Mouse (Mus musculus) cerebellum, adult 18-20 months (tissue): ENCODE measurements at regions not wholly inside any gene's neighbourhood (a gene's known extent, or its start where the extent isn't known, plus 50 kb on each side); places are given as distances from the start of the nearest gene placed in this dataset.

Experiments
- DNase-seq, 2 experiments: peaks; one replicate each; pipeline ENCODE4 v3.0.0; 2021

DNA sequence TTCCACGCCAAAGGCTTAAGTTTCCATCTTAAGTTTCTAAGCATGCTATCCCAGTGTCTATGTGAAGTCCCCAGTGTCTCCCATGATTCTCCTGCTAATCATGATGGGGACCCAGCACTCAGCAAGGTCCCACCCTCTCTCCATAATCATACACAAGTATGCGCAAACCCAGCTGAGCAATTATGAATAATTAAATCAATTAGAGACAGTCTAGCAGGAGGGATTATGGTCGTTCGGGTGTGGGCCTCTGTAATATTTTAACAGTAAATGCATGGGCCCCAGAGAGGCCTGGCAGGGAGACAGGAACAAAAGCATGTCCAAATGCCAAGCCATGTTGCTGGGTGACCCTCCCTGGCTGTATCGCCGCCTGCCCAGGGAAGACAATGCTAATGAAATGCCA is 73.1 kb upstream of the Msx1 start:
- DNase-seq, result no peak

DNA sequence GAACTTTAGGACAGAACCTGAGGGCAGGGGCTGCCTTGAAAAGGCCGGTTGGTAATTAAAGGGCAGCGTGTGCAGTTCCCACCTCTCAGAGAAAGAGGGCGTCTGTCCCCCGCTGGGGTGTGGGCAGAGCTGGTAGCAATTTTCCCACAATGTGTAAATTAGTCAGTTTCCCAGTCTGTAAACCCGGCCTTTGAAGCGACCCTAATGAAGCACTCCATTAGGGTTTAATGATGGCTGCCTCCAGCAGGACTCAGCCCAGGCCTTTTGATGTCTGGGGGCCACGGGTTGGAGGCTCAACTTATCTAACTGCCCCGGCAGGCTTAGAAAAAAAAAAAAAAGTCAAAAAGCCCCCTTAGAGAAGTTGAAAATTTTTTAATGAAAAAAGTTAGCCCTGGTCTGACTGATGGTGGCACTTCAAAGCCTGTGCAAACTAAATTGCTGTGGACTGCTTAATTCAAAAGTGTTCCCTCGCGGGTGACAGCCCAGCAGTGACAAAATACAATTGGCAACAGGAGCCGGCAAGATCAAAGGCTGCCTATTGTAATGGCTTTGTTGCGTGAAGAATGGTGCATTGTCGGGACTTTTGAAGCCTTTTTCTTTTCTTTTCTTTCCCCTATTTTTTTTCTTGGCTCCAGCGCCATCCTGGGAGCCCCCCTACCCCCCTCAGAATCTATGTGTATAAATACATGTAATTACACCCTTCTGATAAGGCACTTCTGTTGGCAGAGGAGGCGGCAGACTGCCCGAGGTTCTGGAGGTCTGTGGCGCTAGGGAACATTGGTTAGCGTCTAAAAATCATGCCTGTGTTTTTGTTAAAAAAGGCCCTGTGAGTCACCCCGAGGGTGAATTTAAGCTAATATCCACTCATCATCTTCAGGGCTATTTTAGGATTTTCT is 71.3 kb upstream of the Msx1 start:
- DNase-seq, result no peak

DNA sequence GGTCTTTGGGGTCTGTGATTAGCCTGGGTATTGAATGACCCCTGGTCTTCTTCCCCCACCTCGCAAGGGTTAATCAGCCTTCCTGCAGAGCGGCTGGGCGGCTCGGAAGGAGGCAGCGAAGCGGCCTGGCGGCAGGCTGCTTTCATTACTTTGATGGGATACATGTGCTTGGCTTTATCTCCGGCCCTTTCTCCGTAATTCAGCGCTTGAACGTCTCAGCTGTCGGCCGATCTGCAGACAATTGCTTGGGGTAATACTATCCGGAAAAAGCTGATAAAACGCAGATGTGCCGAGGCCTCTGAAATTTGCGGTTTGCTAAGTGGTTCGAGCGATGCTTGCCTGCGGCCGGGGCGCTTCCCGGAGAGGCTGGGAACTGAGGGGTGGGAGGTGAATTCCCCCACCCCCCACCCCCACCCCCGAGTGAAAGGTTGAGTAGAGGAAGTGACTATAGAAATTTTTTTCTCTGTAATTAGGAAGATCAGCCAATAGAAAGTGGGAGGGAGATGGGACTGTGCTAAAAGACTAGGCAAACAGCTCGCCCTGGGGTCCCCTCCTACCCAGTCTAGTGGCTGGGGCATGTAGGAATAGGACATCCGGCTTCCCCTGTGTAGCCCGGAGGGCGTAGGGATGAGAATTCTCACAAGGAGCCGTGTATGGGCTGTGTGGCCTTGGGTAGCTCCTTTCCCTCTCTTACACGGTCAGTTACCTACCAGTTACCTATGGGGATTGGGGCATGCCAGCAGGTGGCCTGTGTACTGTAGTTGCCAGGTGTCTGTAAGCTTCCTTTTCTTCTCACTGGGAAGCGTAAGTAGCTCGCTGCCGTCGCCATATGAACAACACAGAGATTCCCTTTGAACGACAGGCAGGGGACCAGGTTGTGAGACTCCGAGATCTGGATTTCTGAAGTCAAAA is 69.5 kb upstream of the Msx1 start:
- DNase-seq, result no peak

DNA sequence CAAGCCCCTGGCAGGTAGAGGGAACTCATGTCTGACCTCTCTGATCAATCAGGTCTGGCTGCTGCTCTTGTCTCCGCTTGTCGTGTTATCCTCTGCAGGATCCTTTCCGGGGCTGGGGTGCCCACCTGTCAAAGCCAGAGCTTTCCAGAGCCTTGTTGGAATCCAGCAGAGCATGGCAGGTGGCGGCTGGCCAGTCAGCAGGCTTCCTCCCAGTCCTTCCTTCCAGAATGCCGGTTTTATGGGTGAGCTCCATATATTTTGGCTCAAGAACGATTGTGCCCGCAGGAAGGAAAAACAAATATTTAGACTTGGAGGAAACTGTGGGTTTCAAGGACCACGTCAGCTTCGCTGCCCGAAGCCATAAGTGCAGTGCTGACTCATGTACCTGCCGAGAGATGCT is 66.3 kb upstream of the Msx1 start:
- DNase-seq, result peak; percentile 16 to 18

DNA sequence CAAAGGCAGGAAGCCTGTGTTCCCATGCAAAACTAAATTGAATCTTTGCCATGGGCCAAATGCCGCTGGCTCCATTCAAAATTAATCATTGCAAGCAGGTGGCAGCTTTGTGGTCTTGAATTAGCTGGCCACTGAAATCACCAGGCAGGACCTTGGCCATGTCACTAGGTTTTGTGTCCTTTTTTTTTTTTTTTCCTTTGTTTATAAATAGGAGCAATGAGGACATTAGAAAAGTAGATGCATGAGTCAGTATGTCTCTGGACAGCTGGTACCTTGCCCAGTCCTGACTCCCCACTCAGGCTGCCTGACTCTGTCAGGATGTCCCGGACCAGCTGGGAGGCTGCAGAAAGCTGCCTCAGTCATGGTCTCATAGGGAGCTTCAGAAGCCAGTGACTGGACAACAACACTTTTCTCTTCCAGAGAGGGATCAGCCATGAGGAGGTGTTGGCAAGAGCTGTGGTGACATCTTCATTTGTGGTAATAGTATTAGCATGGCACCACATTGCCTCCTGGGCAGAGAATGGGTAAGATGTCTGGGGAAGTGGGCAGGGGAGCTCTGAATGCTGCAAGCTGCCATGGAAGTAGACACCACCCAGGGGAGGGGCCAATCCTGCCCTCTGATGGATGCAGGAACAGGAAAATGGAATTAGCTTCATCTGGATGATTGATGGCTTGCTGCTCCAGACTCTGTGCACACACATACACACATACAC is 55.4 kb upstream of the Msx1 start:
- DNase-seq, result no peak

DNA sequence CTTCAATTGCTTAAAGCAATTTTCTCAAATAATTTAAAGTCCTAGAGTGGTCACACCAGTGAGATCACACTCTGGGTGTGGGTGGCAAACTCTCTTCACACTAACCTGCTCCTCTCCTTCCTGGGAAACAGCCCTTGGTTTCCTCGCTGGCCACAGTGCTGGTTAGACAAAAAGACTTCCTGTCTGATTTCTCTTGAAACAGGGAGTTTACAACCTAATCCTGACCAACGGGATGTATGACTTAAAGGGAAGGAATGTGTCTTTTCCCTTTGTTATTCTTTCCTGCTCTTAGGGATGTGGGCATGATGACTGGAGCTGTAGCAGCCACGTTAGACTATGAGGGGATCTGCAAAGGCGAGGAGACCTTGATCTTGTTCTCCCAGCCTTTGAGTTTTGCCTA is 51.9 kb upstream of the Msx1 start:
- no peak for DNase-seq

DNA sequence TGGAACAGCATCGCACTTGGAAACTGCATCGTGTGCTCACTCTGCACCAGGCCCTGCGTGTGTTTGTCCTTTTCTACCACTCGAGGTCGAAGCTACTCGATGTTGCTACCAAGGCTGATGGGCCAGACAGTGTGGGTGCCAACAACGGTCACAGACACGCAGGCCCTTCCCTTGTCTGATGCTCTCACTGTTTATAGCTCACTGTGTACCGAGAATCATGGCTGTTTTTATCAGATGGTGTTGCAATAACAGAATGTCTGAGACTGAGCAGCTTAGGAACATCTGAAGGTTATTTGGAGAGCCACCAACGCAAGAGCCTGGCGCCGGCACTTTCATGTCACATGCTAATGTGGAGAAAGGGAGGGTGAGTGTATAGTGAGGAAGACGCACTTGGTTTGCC is 51.1 kb upstream of the Msx1 start:
- DNase-seq, result no peak

DNA sequence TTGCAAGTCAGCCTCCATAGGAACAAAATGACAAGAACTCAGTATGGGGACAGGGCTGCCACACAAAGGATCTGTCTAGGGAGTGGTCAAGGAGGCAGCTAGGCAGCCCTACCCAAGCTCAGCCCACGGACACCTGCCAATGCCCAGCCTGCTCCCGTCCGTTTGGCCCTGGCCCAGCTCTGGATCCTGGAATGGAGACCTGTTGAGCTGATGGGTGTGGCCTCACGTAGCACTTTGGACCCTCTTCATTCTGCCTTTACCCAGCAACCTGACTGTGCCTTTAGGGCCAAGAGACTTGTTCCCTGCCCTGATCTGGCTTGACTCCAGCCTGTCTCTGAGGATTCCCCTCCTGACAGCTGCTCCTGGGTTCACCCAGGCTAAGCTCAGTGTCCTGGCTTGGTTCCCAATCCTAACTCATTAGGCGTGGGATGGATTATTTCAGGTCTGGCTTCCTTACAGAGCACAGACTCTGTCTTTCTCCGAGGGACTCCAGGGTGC is 50.5 kb upstream of the Msx1 start:
- no peak for DNase-seq
